Mouse (Mus musculus) gastrocnemius, adult 18-20 months (tissue): ENCODE measurements at regions not wholly inside any gene's neighbourhood (a gene's known extent, or its start where the extent isn't known, plus 50 kb on each side); places are given as distances from the start of the nearest gene placed in this dataset.

Experiments
- DNase-seq: peaks from one replicate; pipeline ENCODE4 v3.0.0; 2021; ENCODE audit warnings: low spot score

- DNase-seq: no peak
Measured at GRCm38 (mm10) chr3:121902246-121902645, 50.1 kb upstream of the Arhgap29 start.

GRCm38 (mm10) chr3:121900429-121900844 is 51.9 kb upstream of the Arhgap29 start:
- no peak for DNase-seq

GRCm38 (mm10) chr3:121897821-121898574 is 54.3 kb upstream of the Arhgap29 start:
- DNase-seq: no peak

- no peak for DNase-seq
Measured at GRCm38 (mm10) chr3:121893606-121894005, 58.7 kb upstream of the Arhgap29 start.

- DNase-seq: no peak
Measured at GRCm38 (mm10) chr3:121892675-121893074, 59.7 kb upstream of the Arhgap29 start.

GRCm38 (mm10) chr3:121891338-121891737 is 61.0 kb upstream of the Arhgap29 start:
- DNase-seq: no peak

GRCm38 (mm10) chr3:121890563-121890962 is 61.8 kb upstream of the Arhgap29 start:
- no peak for DNase-seq

- DNase-seq: no peak
Measured at GRCm38 (mm10) chr3:121886870-121887605, 65.3 kb upstream of the Arhgap29 start.

GRCm38 (mm10) chr3:121886309-121886708 is 66.0 kb upstream of the Arhgap29 start:
- DNase-seq: no peak

- DNase-seq: no peak
Measured at GRCm38 (mm10) chr3:121885265-121886178, 66.8 kb upstream of the Arhgap29 start.

- peak; percentile 94 for DNase-seq
Measured at GRCm38 (mm10) chr3:121884328-121885248, 67.8 kb upstream of the Arhgap29 start.

- DNase-seq: no peak
Measured at GRCm38 (mm10) chr3:121880355-121880754, 65.3 kb upstream of the Abcd3 start.

GRCm38 (mm10) chr3:121875072-121875471 is 60.0 kb upstream of the Abcd3 start:
- DNase-seq: no peak

- no peak for DNase-seq
Measured at GRCm38 (mm10) chr3:121874576-121874975, 59.5 kb upstream of the Abcd3 start.

- DNase-seq: no peak
Measured at GRCm38 (mm10) chr3:121873572-121873971, 58.5 kb upstream of the Abcd3 start.

GRCm38 (mm10) chr3:121872685-121873084 is 57.6 kb upstream of the Abcd3 start:
- no peak for DNase-seq

GRCm38 (mm10) chr3:121871795-121872194 is 56.7 kb upstream of the Abcd3 start:
- no peak for DNase-seq

GRCm38 (mm10) chr3:121870726-121871125 is 55.6 kb upstream of the Abcd3 start:
- DNase-seq: no peak

GRCm38 (mm10) chr3:121869694-121870093 is 54.6 kb upstream of the Abcd3 start:
- DNase-seq: no peak

- no peak for DNase-seq
Measured at GRCm38 (mm10) chr3:121867301-121867700, 52.2 kb upstream of the Abcd3 start.
